Mouse (Mus musculus) limb, embryonic 10.5 days (tissue): ENCODE measurements around the gene Fbxw11. TPM values are rescaled to one million over a fixed set of nuclear protein-coding genes. Genes with fewer than 3 reads are reported as not detected.

Experiments
- DNase-seq: peaks from one replicate; pipeline ENCODE4 v3.0.0-alpha.2; 2017; ENCODE audit warnings: low spot score
- H3K27ac ChIP-seq: fragments of 300-500 bp; sonication (generic); 2 replicates; pipeline ENCODE4 v1.5.1; 2016; ENCODE audit warnings: mild to moderate bottlenecking
- H3K27me3 ChIP-seq: fragments of 300-500 bp; sonication (generic); 2 replicates; pipeline ENCODE4 v1.6.1; 2016; ENCODE audit warnings: low read depth, mild to moderate bottlenecking; ENCODE audit not compliant: poor library complexity, severe bottlenecking
- H3K36me3 ChIP-seq: fragments of 300-500 bp; sonication (generic); 2 replicates; pipeline ENCODE4 v1.6.1; 2016; ENCODE audit warnings: mild to moderate bottlenecking, moderate library complexity
- H3K4me1 ChIP-seq: fragments of 300-500 bp; sonication (generic); 2 replicates; pipeline ENCODE4 v1.6.1; 2016
- H3K4me3 ChIP-seq: fragments of 300-500 bp; sonication (generic); 2 replicates; pipeline ENCODE4 v1.5.1; 2016; ENCODE audit warnings: mild to moderate bottlenecking, moderate library complexity
- H3K9me3 ChIP-seq: fragments of 300-500 bp; sonication (generic); replicated peaks from 2 replicates; pipeline ENCODE4 v1.6.1; 2016; ENCODE audit warnings: mild to moderate bottlenecking
- WGBS: fragments of 180-500 bp; shearing (Covaris S2); methylation state at CpG from one replicate; pipeline ENCODE4 v1.1.7; 2016; 5-methylcytosine and 5-hydroxymethylcytosine counted together
- polyA plus RNA-seq: library from polyadenylated mRNA; unstranded; fragments of >200 nt; fragmentation: Nextera tagmentation; extraction: Ambion mirVana; gene quantifications from 2 replicates; pipeline ENCODE4 v1.2.1, GENCODE M21; 2016

Fbxw11 gene
- polyA plus RNA-seq, 1 experiment from 2014 or later, result 96.4 TPM

DNA sequence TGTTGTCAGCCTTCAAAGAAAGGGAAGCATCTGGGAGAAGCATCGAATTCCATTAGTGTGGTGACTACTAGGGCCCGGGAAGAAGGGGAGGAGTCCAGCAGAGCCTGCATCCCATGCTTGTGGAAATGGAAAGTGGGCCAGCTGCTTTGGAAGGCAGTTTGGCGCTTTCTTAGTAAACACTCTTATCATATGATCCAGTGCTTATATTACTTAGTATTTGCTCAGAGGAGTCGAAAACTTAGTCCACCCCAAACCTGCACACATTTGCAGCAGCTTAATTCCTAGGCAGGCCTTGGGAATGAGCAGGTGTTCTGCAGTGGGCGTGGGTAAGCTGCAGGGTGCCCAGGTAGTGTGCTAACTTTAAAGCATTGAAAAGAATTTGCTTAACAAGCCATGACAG is 89.9 kb downstream of the Fbxw11 start:
- Histone ChIP-seq H3K4me3 (no peak overlapping the region), H3K27ac (no peak overlapping the region), H3K4me1 (no peaks in the 10 kb centered on the region), H3K36me3 (peaks cover 72% of the 10 kb centered on the region), H3K27me3 (no peaks in the 10 kb centered on the region), H3K9me3 (no peaks in the 10 kb centered on the region)
- WGBS, result 73% methylated on average over 5 of the region's 5 CpGs
- no peak for DNase-seq

- Histone ChIP-seq H3K36me3 (peaks cover 77% of the 10 kb centered on the region), H3K27ac (no peak overlapping the region), H3K4me3 (no peak overlapping the region), H3K9me3 (no peaks in the 10 kb centered on the region), H3K27me3 (no peaks in the 10 kb centered on the region), H3K4me1 (no peaks in the 10 kb centered on the region)
- 92% methylated on average over 6 of the region's 6 CpGs for WGBS
- no peak for DNase-seq
Measured at GRCm38 (mm10) chr11:32733195-32733594, 90.7 kb downstream of the Fbxw11 start.

- H3K27me3 ChIP-seq, result no peaks in the 10 kb centered on the region
- H3K4me1 ChIP-seq, result no peaks in the 10 kb centered on the region
- H3K9me3 ChIP-seq, result no peaks in the 10 kb centered on the region
- DNase-seq, result no peak
- no peak overlapping the region for H3K4me3 ChIP-seq
- H3K36me3 ChIP-seq, result peaks cover 98% of the 10 kb centered on the region
- 86% methylated on average over 2 of the region's 2 CpGs for WGBS
- H3K27ac ChIP-seq, result no peak overlapping the region
Measured at GRCm38 (mm10) chr11:32736371-32736770, 93.8 kb downstream of the Fbxw11 start.

- Histone ChIP-seq H3K4me3 (no peak overlapping the region), H3K9me3 (no peaks in the 10 kb centered on the region), H3K4me1 (no peaks in the 10 kb centered on the region), H3K27me3 (no peaks in the 10 kb centered on the region), H3K36me3 (peaks cover 98% of the 10 kb centered on the region), H3K27ac (no peak overlapping the region)
- 97% methylated on average over 5 of the region's 5 CpGs for WGBS
- DNase-seq, result no peak
Measured at GRCm38 (mm10) chr11:32737729-32738128, 95.2 kb downstream of the Fbxw11 start.

GRCm38 (mm10) chr11:32743891-32744290 is 101.4 kb downstream of the Fbxw11 start:
- peaks cover 9% of the 10 kb centered on the region for H3K4me1 ChIP-seq
- no peak overlapping the region for H3K27ac ChIP-seq
- H3K4me3 ChIP-seq, result no peak overlapping the region
- H3K36me3 ChIP-seq, result peaks cover 90% of the 10 kb centered on the region
- H3K9me3 ChIP-seq, result no peaks in the 10 kb centered on the region
- DNase-seq, result peak; percentile 59
- H3K27me3 ChIP-seq, result no peaks in the 10 kb centered on the region
- WGBS, result 33% methylated on average over 5 of the region's 5 CpGs

GRCm38 (mm10) chr11:32744463-32744862 is 101.9 kb downstream of the Fbxw11 start:
- WGBS, result 84% methylated on average over 7 of the region's 7 CpGs
- no peaks in the 10 kb centered on the region for H3K9me3 ChIP-seq
- DNase-seq, result no peak
- H3K27me3 ChIP-seq, result no peaks in the 10 kb centered on the region
- no peak overlapping the region for H3K4me3 ChIP-seq
- H3K27ac ChIP-seq, result no peak overlapping the region
- H3K36me3 ChIP-seq, result peaks cover 85% of the 10 kb centered on the region
- peaks cover 9% of the 10 kb centered on the region for H3K4me1 ChIP-seq

GRCm38 (mm10) chr11:32745466-32745865 is 102.9 kb downstream of the Fbxw11 start:
- peaks cover 9% of the 10 kb centered on the region for H3K4me1 ChIP-seq
- H3K9me3 ChIP-seq, result no peaks in the 10 kb centered on the region
- no peak overlapping the region for H3K4me3 ChIP-seq
- no peak overlapping the region for H3K27ac ChIP-seq
- no peaks in the 10 kb centered on the region for H3K27me3 ChIP-seq
- 92% methylated on average over 4 of the region's 4 CpGs for WGBS
- DNase-seq, result no peak
- peaks cover 74% of the 10 kb centered on the region for H3K36me3 ChIP-seq

GRCm38 (mm10) chr11:32746036-32746435 is 103.5 kb downstream of the Fbxw11 start:
- H3K4me3 ChIP-seq, result no peak overlapping the region
- WGBS, result 78% methylated on average over 5 of the region's 5 CpGs
- peaks cover 9% of the 10 kb centered on the region for H3K4me1 ChIP-seq
- no peaks in the 10 kb centered on the region for H3K9me3 ChIP-seq
- no peaks in the 10 kb centered on the region for H3K27me3 ChIP-seq
- DNase-seq, result no peak
- H3K27ac ChIP-seq, result no peak overlapping the region
- peaks cover 69% of the 10 kb centered on the region for H3K36me3 ChIP-seq

DNA sequence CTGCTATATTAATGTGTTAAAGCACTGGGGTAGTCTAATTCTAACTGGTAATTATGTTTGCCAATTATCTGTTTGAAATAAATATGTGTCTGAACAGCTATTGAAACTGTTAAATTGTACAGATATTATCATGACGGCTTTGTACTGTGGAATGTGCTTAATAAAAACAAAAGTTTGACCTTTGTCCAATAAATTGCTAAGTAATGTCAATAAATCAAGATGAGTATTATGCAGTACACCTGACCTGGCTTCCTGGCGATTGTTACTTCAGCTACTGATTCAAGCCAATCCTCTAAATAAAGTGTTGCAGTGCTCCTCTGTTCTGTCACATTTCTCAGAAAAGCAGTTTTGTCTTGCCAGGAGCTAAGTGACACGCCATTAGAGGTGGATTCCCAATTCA is 104.0 kb downstream of the Fbxw11 start:
- H3K27me3 ChIP-seq, result no peaks in the 10 kb centered on the region
- no peaks in the 10 kb centered on the region for H3K9me3 ChIP-seq
- no peak overlapping the region for H3K4me3 ChIP-seq
- H3K27ac ChIP-seq, result no peak overlapping the region
- 82% methylated on average over 3 of the region's 3 CpGs for WGBS
- DNase-seq, result no peak
- peaks cover 13% of the 10 kb centered on the region for H3K4me1 ChIP-seq
- H3K36me3 ChIP-seq, result peaks cover 64% of the 10 kb centered on the region

DNA sequence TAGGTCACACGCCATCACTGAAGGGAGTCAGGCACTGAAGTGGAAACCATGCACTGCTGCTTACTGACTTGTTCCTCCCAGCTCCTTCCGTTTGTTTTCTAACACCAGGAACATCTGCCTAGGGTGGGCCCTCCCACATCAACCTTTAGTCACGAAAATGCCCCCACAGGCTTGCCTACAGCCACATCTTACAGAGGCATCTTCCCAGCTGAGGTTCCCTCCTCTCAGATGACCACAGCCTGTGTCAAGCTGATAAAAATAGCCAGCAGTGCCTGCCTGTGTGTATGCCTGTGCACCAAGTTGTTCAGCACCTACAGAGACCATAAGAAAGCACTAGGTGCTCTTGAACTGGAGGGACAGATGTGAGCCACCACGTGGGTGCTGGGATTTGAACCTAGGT is 106.3 kb downstream of the Fbxw11 start:
- whole genome bisulfite sequencing, result 71% methylated on average over 4 of the region's 4 CpGs
- no peak overlapping the region for H3K27ac ChIP-seq
- no peaks in the 10 kb centered on the region for H3K9me3 ChIP-seq
- H3K4me1 ChIP-seq, result peaks cover 18% of the 10 kb centered on the region
- no peaks in the 10 kb centered on the region for H3K27me3 ChIP-seq
- peaks cover 41% of the 10 kb centered on the region for H3K36me3 ChIP-seq
- no peak for DNase-seq
- H3K4me3 ChIP-seq, result no peak overlapping the region

- DNase-seq, result no peak
- no peaks in the 10 kb centered on the region for H3K27me3 ChIP-seq
- no peak overlapping the region for H3K4me3 ChIP-seq
- H3K36me3 ChIP-seq, result peaks cover 11% of the 10 kb centered on the region
- no peak overlapping the region for H3K27ac ChIP-seq
- H3K4me1 ChIP-seq, result peaks cover 13% of the 10 kb centered on the region
- WGBS, result 79% methylated on average over 7 of the region's 7 CpGs
- H3K9me3 ChIP-seq, result no peaks in the 10 kb centered on the region
Measured at GRCm38 (mm10) chr11:32751863-32752594, 109.5 kb downstream of the Fbxw11 start.

- peaks cover 6% of the 10 kb centered on the region for H3K36me3 ChIP-seq
- no peak overlapping the region for H3K27ac ChIP-seq
- 86% methylated on average over 5 of the region's 5 CpGs for WGBS
- no peak overlapping the region for H3K4me3 ChIP-seq
- H3K9me3 ChIP-seq, result no peaks in the 10 kb centered on the region
- peaks cover 13% of the 10 kb centered on the region for H3K4me1 ChIP-seq
- DNase-seq, result no peak
- H3K27me3 ChIP-seq, result no peaks in the 10 kb centered on the region
Measured at GRCm38 (mm10) chr11:32752595-32752885, 110.0 kb downstream of the Fbxw11 start.

GRCm38 (mm10) chr11:32753358-32753757 is 110.8 kb downstream of the Fbxw11 start:
- no peak overlapping the region for H3K27ac ChIP-seq
- H3K4me3 ChIP-seq, result no peak overlapping the region
- peaks cover 13% of the 10 kb centered on the region for H3K4me1 ChIP-seq
- no peaks in the 10 kb centered on the region for H3K27me3 ChIP-seq
- 90% methylated on average over 2 of the region's 2 CpGs for WGBS
- H3K36me3 ChIP-seq, result no peaks in the 10 kb centered on the region
- H3K9me3 ChIP-seq, result no peaks in the 10 kb centered on the region
- no peak for DNase-seq

DNA sequence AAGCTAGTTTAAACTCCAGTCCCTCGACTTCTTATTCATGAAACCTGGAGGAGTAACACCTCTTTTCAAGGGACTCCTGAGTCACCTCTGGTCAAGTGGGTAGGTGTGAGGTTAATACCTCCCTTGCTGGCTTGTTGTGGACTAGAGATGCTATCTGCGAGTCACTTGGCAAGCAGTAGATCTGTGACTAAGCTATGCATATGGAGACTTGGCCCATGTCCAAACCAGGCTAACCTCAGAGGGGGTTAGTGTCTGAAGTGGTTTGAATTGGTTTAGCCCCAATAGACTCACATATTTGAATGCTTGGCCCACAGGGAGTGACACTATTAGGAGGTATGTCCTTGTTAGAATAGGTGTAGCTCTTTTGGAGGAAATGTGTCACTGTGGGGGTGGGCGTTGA is 120.2 kb downstream of the Fbxw11 start:
- Histone ChIP-seq H3K4me3 (no peak overlapping the region), H3K36me3 (no peaks in the 10 kb centered on the region), H3K9me3 (no peaks in the 10 kb centered on the region), H3K27me3 (no peaks in the 10 kb centered on the region), H3K27ac (no peak overlapping the region), H3K4me1 (peaks cover 17% of the 10 kb centered on the region)
- WGBS, result 80% methylated on average over 3 of the region's 3 CpGs
- DNase-seq, result no peak
